Mouse (Mus musculus) cerebellum, adult 9-11 months (tissue): Measurements from ENCODE around the gene Ecm1.

ENCODE experiments used
- DNase-seq: peaks from one replicate; pipeline ENCODE4 v3.0.0; 2022

Ecm1 gene

GRCm38 (mm10) chr3:95689171-95689915 lies 50.0 kb downstream of the Ecm1 start:
- DNase-seq = no peak

GRCm38 (mm10) chr3:95687524-95688421 lies 51.6 kb downstream of the Ecm1 start, which contains the start of gene Adamtsl4:
Gene Adamtsl4, minus strand, starts transcription at chr3:95687917.
- DNase-seq = peak; percentile 64

DNA sequence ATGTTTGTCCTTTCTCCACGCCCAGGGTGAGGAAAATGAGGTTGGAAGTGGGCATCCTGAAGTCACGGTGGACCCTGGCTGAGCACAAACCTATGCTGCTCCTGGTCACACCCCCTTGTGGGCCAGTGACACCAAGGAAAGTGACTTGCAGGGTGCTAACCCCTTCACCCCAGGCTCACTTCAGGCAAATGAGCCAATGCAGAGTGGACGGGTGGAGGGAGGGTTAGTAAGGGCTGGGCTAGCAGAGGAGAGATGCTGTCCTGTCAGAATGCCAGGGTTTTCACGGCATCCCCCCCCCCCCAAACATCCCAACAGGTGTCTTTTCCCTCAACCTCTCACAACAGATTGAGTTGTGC lies 52.2 kb downstream of the Ecm1 start:
- no peak for DNase-seq

- DNase-seq = no peak
These were observed 52.7 kb downstream of the Ecm1 start for GRCm38 (mm10) chr3:95686492-95687167.

- no peak for DNase-seq
These were observed 53.7 kb downstream of the Ecm1 start for GRCm38 (mm10) chr3:95685701-95686100.

GRCm38 (mm10) chr3:95685301-95685700 lies 54.1 kb downstream of the Ecm1 start:
- DNase-seq = no peak

- no peak for DNase-seq
These were observed 54.5 kb downstream of the Ecm1 start for GRCm38 (mm10) chr3:95684846-95685245.
